Mouse (Mus musculus) hindbrain, postnatal 0 days (tissue): ENCODE measurements at regions not wholly inside any gene's neighbourhood (a gene's known extent, or its start where the extent isn't known, plus 50 kb on each side); places are given as distances from the start of the nearest gene placed in this dataset.

Experiments
- ATAC-seq: fragments of 200-750 bp; cut with Nextera tagmentation; 2 replicates; pipeline ENCODE4 v1.8.0; 2017; ENCODE audit warnings: mild to moderate bottlenecking, moderate TSS enrichment, moderate library complexity
- DNase-seq: peaks from one replicate; pipeline ENCODE4 v3.0.0-alpha.2; 2015; ENCODE audit warnings: low spot score
- H3K27ac ChIP-seq: fragments of 300-500 bp; sonication (generic); 2 replicates; pipeline ENCODE4 v1.5.1; 2014; ENCODE audit warnings: mild to moderate bottlenecking
- H3K27me3 ChIP-seq: fragments of 300-500 bp; sonication (generic); 2 replicates; pipeline ENCODE4 v1.6.1; 2014; ENCODE audit warnings: low read length, mixed read lengths; ENCODE audit not compliant: insufficient read depth
- H3K36me3 ChIP-seq: fragments of 300-500 bp; sonication (generic); 2 replicates; pipeline ENCODE4 v1.6.1; 2014; ENCODE audit warnings: low read length, mixed read lengths; ENCODE audit not compliant: insufficient read depth
- H3K4me1 ChIP-seq: fragments of 300-500 bp; sonication (generic); 2 replicates; pipeline ENCODE4 v1.6.1; 2014; ENCODE audit warnings: antibody characterized with exemption, low read length, mixed read lengths; ENCODE audit not compliant: insufficient read depth
- H3K4me2 ChIP-seq: fragments of 300-500 bp; sonication (generic); 2 replicates; pipeline ENCODE4 v1.6.1; 2014; ENCODE audit warnings: low read depth, mild to moderate bottlenecking, low read length, moderate library complexity, mixed read lengths
- H3K4me3 ChIP-seq: fragments of 300-500 bp; sonication (generic); 2 replicates; pipeline ENCODE4 v1.5.1; 2014; ENCODE audit warnings: low read length
- H3K9ac ChIP-seq: fragments of 300-500 bp; sonication (generic); replicated peaks from 2 replicates; pipeline ENCODE4 v1.6.1; 2014; ENCODE audit warnings: mild to moderate bottlenecking, low read length, moderate library complexity, mixed read lengths
- H3K9me3 ChIP-seq: fragments of 300-500 bp; sonication (generic); 2 replicates; pipeline ENCODE4 v1.6.1; 2016; ENCODE audit warnings: low read length, mixed read lengths
- CTCF ChIP-seq: IDR thresholded peaks from 2 replicates; pipeline ENCODE4 v1.5.1; 2016; ENCODE audit warnings: antibody characterized with exemption, control low read depth, low read depth
- WGBS: fragments of 180-500 bp; shearing (Covaris S2); extraction: QIAGEN DNeasy Blood & Tissue Kit; methylation state at CpG from one replicate; pipeline ENCODE4 v1.1.7; 2014; 5-methylcytosine and 5-hydroxymethylcytosine counted together

- 62% methylated on average over 6 of the region's 6 CpGs for WGBS
- ATAC-seq, result no peak
These were observed 241.4 kb upstream of the Arglu1 start for GRCm38 (mm10) chr8:8931746-8932145.

GRCm38 (mm10) chr8:8928074-8928862, 237.9 kb upstream of the Arglu1 start:
- WGBS, result 58% methylated on average over 18 of the region's 18 CpGs
- no peak overlapping the region for H3K27ac ChIP-seq

More at GRCm38 (mm10) chr8:8931746-8932145, 241.4 kb upstream of the Arglu1 start:
- Histone ChIP-seq H3K9ac (no peak overlapping the region), H3K27ac (no peak overlapping the region), H3K36me3 (no peaks in the 10 kb centered on the region), H3K4me2 (no peak overlapping the region), H3K27me3 (no peaks in the 10 kb centered on the region), H3K9me3 (no peaks in the 10 kb centered on the region), H3K4me1 (no peaks in the 10 kb centered on the region), H3K4me3 (no peak overlapping the region)
- DNase-seq, result no peak
- TF ChIP-seq CTCF, result no peak

GRCm38 (mm10) chr8:8921446-8921845, 231.1 kb upstream of the Arglu1 start:
- H3K9me3 ChIP-seq, result no peaks in the 10 kb centered on the region
- no peak overlapping the region for H3K4me3 ChIP-seq
- H3K4me2 ChIP-seq, result no peak overlapping the region
- ATAC-seq (no peak), DNase-seq (no peak)
- 8% methylated on average over 2 of the region's 2 CpGs for WGBS
- H3K27ac ChIP-seq, result no peak overlapping the region
- H3K27me3 ChIP-seq, result no peaks in the 10 kb centered on the region
- no peak overlapping the region for H3K9ac ChIP-seq
- H3K36me3 ChIP-seq, result no peaks in the 10 kb centered on the region
- no peak for TF ChIP-seq CTCF
- H3K4me1 ChIP-seq, result no peaks in the 10 kb centered on the region

More at GRCm38 (mm10) chr8:8928074-8928862, 237.9 kb upstream of the Arglu1 start:
- H3K4me3 ChIP-seq, result no peak overlapping the region
- no peaks in the 10 kb centered on the region for H3K4me1 ChIP-seq
- no peak for TF ChIP-seq CTCF
- ATAC-seq (no peak), DNase-seq (no peak)
- no peaks in the 10 kb centered on the region for H3K27me3 ChIP-seq
- no peaks in the 10 kb centered on the region for H3K36me3 ChIP-seq
- H3K9me3 ChIP-seq, result no peaks in the 10 kb centered on the region
- H3K9ac ChIP-seq, result no peak overlapping the region
- no peak overlapping the region for H3K4me2 ChIP-seq

DNA sequence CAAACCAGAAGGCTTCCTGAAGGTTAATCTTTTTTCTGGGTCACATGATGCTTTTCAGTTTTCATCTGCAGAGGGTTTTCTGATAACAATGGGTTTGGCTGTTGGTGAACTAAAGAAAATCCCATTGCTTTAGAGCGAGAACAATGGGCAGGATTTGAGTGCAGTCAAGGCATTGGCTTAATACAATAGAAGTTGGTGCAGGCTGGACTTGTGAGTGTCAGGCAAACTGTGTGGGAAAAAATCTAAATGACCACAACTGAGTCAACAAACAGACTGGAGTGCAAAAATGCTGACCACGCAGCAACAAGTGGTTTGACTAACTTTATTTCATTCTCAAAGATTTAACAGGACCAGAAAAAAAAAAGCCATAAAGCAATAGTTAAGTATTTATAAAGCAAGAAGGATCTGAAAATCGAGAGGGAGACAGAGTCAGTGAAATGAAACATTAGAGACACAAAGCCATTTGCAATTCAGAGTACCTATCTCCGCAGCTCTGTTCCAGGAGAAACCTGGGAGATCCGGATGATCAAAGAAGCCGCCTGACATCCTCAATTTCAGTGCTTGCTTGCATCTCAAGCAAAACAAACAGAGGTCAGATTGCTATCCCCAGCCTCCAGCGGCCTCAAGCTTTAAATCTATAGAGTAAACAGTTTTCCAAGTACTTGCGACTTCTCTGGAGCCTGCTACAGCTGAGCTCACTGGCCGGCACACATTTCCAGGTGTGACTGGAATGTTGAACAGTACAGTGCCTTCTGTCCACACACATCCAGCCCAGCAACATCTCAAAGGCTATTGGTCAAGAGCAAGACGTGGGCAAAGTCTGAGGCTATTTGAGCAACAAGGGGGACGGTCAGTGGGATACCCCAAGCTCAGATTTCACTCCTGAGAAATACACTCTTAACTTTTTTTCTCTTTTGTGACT, 229.5 kb upstream of the Arglu1 start:
- Histone ChIP-seq H3K27me3 (no peaks in the 10 kb centered on the region), H3K9me3 (peaks cover 6% of the 10 kb centered on the region; the same call in 1 of the 2 replicates), H3K4me2 (no peak overlapping the region), H3K36me3 (no peaks in the 10 kb centered on the region), H3K4me3 (no peak overlapping the region), H3K27ac (no peak overlapping the region), H3K4me1 (no peaks in the 10 kb centered on the region), H3K9ac (no peak overlapping the region)
- WGBS, result 15% methylated on average over 11 of the region's 11 CpGs
- ATAC-seq, result no peak
- no peak for TF ChIP-seq CTCF
- DNase-seq, result no peak

DNA sequence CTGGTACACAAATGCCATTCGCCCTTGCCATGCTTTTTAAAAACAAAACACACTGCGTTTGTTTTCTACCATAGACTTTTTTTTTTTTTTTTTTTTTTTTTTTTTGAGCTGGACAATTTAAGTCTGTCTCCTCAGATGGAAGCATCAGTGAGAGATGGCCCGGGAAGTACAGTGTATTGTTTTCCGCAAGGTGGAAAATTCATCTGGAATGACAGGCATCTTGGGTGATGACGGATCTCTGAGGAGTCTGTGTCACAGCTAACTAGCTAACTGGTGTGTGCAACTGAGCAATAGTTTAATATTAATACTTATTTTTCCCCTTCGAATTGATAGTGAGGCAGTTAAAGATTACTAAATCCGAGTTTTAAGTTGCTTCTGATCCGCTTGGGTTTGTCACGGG, 228.7 kb upstream of the Arglu1 start:
- no peak overlapping the region for H3K4me2 ChIP-seq
- H3K4me1 ChIP-seq, result no peaks in the 10 kb centered on the region
- no peaks in the 10 kb centered on the region for H3K36me3 ChIP-seq
- DNase-seq (no peak), ATAC-seq (no peak)
- no peaks in the 10 kb centered on the region for H3K27me3 ChIP-seq
- no peak overlapping the region for H3K9ac ChIP-seq
- H3K27ac ChIP-seq, result no peak overlapping the region
- H3K9me3 ChIP-seq, result peaks cover 8% of the 10 kb centered on the region; the same call in 1 of the 2 replicates
- no peak for TF ChIP-seq CTCF
- 44% methylated on average over 9 of the region's 9 CpGs for WGBS
- no peak overlapping the region for H3K4me3 ChIP-seq

DNA sequence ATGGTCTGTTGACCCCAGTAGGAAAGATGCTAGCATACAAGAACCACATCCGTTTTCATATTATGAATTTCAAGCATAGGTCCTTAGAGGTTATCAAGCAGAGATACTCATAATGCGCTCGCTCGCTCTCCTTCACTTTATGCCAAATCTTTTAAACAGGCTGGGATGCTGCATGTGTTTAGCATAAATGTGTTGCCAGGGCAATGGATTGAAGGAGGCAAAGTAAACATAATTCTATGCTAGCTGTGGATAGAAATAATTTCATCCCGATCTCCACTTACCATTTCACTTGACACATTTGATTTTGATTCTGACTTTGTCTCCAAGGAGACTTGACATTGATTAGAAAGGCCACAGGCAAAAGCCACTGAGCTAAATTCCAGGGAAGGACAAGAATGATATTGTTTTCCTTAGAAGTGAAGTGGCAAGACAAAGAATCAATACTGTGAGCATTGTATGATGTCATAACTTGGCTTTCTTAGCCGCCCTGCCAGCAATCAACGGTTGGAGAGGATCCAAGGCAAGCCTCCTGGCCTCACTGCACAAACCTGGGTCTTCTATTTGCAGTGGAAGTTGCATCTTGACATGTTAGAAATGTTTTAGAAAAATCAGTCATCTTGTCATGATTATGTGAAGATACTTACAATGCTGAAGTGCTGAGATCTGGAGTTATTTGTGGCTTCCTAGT, 217.3 kb upstream of the Arglu1 start:
- no peak overlapping the region for H3K9ac ChIP-seq
- H3K36me3 ChIP-seq, result no peaks in the 10 kb centered on the region
- no peak overlapping the region for H3K4me2 ChIP-seq
- H3K4me3 ChIP-seq, result no peak overlapping the region
- DNase-seq (peak; percentile 53), ATAC-seq (no peak)
- no peak overlapping the region for H3K27ac ChIP-seq
- no peaks in the 10 kb centered on the region for H3K9me3 ChIP-seq
- 42% methylated on average over 7 of the region's 7 CpGs for WGBS
- TF ChIP-seq CTCF, result no peak
- H3K27me3 ChIP-seq, result no peaks in the 10 kb centered on the region
- H3K4me1 ChIP-seq, result no peaks in the 10 kb centered on the region
